Mouse (Mus musculus) kidney, adult 2 months (tissue): ENCODE results near the gene Mettl14.

Experiments used
- CTCF ChIP-seq: fragments of 200-500 bp; conservative IDR thresholded peaks from 2 replicates; pipeline ENCODE4 v1.5.1; 2011; ENCODE audit warnings: low read depth, mild to moderate bottlenecking, control low read depth, low read length, moderate library complexity, mixed read lengths; ENCODE audit not compliant: insufficient read depth, insufficient read length
- POLR2A ChIP-seq: fragments of 200-500 bp; IDR thresholded peaks from one replicate; pipeline ENCODE4 v1.6.1; 2011; ENCODE audit warnings: low read depth, low read length, control low read depth

GRCm38 (mm10) chr3:123332330-123333054 lies 53.4 kb downstream of the Mettl14 start:
- TF ChIP-seq CTCF: no peak
- no peak for TF ChIP-seq POLR2A
